Mouse (Mus musculus) testis, adult 2 months (tissue): ENCODE measurements around the gene Cacna2d1. TPM values are rescaled to one million over a fixed set of nuclear protein-coding genes. Genes with fewer than 3 reads are reported as not detected.

Experiments
- H3K27ac ChIP-seq: fragments of 200-500 bp; 2 replicates; pipeline ENCODE4 v1.5.1; 2012; ENCODE audit warnings: low read depth, low read length; ENCODE audit not compliant: control insufficient read depth, insufficient read depth
- H3K27me3 ChIP-seq: fragments of 200-500 bp; 2 replicates; pipeline ENCODE4 v1.6.1; 2012; ENCODE audit warnings: mild to moderate bottlenecking, low read length, moderate library complexity; ENCODE audit not compliant: control insufficient read depth, insufficient read depth
- H3K36me3 ChIP-seq: fragments of 200-500 bp; 2 replicates; pipeline ENCODE4 v1.6.1; 2012; ENCODE audit warnings: mild to moderate bottlenecking, low read length; ENCODE audit not compliant: control insufficient read depth, insufficient read depth
- H3K4me1 ChIP-seq: fragments of 200-500 bp; 2 replicates; pipeline ENCODE4 v1.6.1; 2012; ENCODE audit warnings: low read length; ENCODE audit not compliant: control insufficient read depth, insufficient read depth
- H3K4me3 ChIP-seq: fragments of 200-500 bp; 2 replicates; pipeline ENCODE4 v1.5.1; 2012; ENCODE audit warnings: low read depth, mild to moderate bottlenecking, low read length, moderate library complexity, mixed read lengths; ENCODE audit not compliant: control insufficient read depth
- CTCF ChIP-seq: fragments of 200-500 bp; IDR thresholded peaks from 2 replicates; pipeline ENCODE4 v1.5.1; 2012; ENCODE audit warnings: low read depth, mild to moderate bottlenecking, inconsistent platforms, low read length, moderate library complexity; ENCODE audit not compliant: control insufficient read depth, insufficient read depth, insufficient replicate concordance
- POLR2A ChIP-seq: fragments of 200-500 bp; IDR thresholded peaks from 2 replicates; pipeline ENCODE4 v1.6.1; 2012; ENCODE audit warnings: low read depth, mild to moderate bottlenecking, inconsistent platforms, low read length, moderate library complexity; ENCODE audit not compliant: control insufficient read depth
- polyA plus RNA-seq: library from polyadenylated mRNA; depleted of rRNA; stranded (reverse); fragments of >200 nt; gene quantifications from 2 replicates; pipeline ENCODE4 v1.2.3, GENCODE M21; 2012; rRNA removed

The Cacna2d1 gene
- 1.4 and 1.5 TPM in 2 replicates for polyA plus RNA-seq

DNA sequence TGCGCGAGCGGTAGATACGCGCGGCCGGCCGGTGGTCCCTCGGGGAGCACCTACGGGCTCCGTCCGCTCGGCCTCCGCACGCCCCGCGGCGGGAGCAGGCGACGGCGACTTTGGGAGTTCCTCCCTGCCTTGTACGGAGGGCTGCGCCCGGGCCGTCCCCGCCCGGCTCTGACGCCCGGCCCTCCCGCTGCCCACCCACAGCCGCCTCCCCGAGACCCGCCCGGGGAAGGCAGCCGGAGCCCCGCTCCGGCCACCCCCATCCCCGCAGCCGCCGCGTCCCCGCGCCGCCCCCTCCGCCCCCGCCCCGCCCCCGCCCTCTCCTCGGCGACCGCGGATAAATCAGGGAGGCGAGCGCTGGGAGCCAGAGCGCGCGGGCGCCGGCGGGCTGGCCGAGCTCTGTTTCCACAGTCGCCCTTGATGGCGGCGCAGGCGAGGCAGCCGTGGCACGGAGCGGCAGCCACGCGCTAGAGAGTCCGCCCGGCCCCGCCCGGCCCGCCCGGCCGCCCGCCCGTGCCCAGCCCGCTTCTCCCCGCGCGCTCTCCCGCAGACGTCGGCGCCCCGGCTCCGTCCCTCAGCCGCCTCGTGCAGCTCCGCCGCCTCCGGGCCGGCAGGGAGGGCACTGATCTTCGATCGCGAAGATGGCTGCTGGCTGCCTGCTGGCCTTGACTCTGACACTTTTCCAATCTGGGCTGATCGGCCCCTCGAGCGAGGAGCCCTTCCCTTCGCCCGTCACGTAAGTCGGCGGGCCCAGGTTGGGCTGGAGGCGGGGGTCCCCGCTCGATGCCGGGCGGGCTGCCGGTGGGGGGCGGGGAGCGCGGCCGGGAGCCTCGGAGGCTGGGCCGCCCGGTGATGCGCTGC lies at the start of gene Cacna2d1:
TSS of gene Cacna2d1 (plus strand) at position 316 of the 858 bp plus-strand sequence.
- TF ChIP-seq POLR2A (no peak), CTCF (no peak)
- H3K4me1 ChIP-seq, result peaks cover 7% of the 10 kb centered on the region
- peak within 1 kb of the TSS; percentile 90 for H3K4me3 ChIP-seq
- no peaks in the 10 kb centered on the region for H3K36me3 ChIP-seq
- no peak within 1 kb of the TSS for H3K27ac ChIP-seq
- no peaks in the 10 kb centered on the region; the same call in 1 of the 2 replicates for H3K27me3 ChIP-seq

DNA sequence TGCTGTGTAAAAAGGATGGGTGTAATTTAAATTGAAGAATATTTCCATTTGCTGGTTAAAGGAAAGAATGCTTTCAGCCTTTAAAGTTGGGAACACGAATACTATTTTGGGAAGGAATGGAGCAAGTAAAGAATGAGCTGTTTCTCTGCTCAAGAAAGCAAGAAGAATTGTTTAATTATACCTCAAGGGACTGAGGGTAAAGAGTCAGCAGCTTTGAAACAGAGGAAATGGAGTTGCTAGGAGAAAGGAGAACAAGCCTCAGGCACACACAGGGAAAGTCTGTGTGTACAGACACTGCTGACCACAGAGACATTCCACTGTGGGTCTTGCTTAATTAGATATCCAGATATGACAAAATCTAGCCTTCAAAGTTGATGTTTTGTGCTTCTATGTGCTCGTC lies 39.4 kb upstream of the Cacna2d1 start:
- H3K4me1 ChIP-seq, result no peaks in the 10 kb centered on the region
- no peak overlapping the region for H3K27ac ChIP-seq
- H3K27me3 ChIP-seq, result no peaks in the 10 kb centered on the region
- TF ChIP-seq POLR2A (no peak), CTCF (no peak)
- no peaks in the 10 kb centered on the region for H3K36me3 ChIP-seq
- no peak overlapping the region for H3K4me3 ChIP-seq

DNA sequence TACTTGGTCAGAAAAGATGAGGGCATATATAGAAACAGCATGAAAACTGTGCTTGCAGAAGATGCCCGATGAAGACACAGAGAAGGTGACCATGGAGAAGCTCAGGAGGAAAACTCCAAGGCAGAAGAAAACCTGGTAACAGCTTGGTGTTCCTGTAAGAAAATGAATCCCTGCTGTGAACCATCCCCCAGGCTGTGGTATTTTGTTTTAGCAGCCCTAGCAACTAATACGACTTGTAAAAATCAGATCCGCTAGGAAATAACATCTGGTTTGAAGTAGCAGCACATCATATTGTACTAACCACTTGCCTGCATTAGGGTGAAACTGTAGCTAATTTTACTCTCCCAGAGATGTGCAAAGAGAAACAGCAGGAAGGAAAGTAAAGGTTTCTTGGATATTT lies 37.8 kb upstream of the Cacna2d1 start:
- TF ChIP-seq CTCF (no peak), POLR2A (no peak)
- no peaks in the 10 kb centered on the region for H3K27me3 ChIP-seq
- H3K27ac ChIP-seq, result no peak overlapping the region
- no peaks in the 10 kb centered on the region for H3K4me1 ChIP-seq
- H3K36me3 ChIP-seq, result no peaks in the 10 kb centered on the region
- no peak overlapping the region for H3K4me3 ChIP-seq

DNA sequence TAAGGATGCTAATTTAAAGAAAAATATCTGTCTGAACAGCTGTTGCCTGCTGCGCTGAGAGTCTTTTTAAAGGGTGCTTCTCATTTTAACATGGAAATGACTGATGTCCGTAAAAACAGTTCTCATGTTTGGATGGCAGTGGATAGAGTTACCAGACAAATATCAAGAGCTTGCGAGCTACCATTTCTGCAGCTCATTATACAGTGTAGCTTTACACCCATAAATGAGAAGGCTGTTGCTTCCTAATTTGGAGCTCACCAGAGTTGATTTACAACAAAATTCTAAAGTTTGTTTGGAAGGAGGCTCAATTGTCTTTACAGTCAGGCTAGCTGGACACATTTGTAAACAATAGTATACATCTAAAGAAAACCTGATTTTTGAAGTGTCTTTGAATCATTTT lies 28.0 kb upstream of the Cacna2d1 start:
- Histone ChIP-seq H3K4me3 (no peak overlapping the region), H3K4me1 (no peaks in the 10 kb centered on the region), H3K36me3 (no peaks in the 10 kb centered on the region), H3K27ac (no peak overlapping the region), H3K27me3 (no peaks in the 10 kb centered on the region)
- TF ChIP-seq CTCF, result no peak
- no peak for TF ChIP-seq POLR2A

DNA sequence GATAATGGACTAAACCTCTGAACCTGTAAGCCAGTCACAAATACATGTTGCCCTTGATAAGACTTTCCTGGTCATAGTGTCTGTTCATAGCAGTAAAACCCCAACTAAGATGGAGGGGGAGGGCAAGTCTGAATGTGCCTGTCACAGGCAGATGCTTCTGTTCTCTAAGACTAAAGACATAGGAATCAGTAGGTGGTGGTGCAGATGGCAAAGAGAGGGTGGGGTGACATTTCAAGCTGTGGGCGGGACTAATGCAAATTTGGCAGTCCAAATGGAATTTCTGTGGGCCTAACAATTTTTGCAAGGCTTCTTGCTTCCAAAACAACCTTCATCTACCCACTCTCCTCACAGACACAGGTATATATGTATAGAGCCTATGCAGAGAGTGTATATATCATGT lies 19.6 kb upstream of the Cacna2d1 start:
- H3K4me1 ChIP-seq, result no peaks in the 10 kb centered on the region
- no peak overlapping the region for H3K27ac ChIP-seq
- H3K36me3 ChIP-seq, result no peaks in the 10 kb centered on the region
- no peak for TF ChIP-seq POLR2A
- no peak for TF ChIP-seq CTCF
- H3K27me3 ChIP-seq, result no peaks in the 10 kb centered on the region
- no peak overlapping the region for H3K4me3 ChIP-seq

DNA sequence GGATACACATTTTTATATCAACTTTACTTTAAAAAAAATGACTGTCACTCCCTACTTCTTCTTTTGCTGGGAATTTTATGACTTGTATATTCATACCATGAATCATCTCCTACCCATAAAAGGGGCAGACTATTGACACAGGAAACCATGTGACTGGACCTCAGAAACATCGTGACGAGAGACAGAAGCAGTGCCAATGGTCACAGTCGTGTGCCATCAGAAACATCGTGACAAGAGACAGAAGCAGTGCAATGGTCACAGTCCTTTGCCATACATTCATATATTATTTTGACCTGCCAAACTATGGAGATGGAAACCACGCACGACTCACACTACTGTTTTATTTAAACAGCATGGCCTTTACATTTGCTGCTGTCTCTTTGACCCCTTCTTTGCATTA lies 6.0 kb upstream of the Cacna2d1 start:
- TF ChIP-seq POLR2A (no peak), CTCF (no peak)
- no peak overlapping the region for H3K4me3 ChIP-seq
- H3K36me3 ChIP-seq, result no peaks in the 10 kb centered on the region
- H3K27ac ChIP-seq, result no peak overlapping the region
- no peaks in the 10 kb centered on the region for H3K27me3 ChIP-seq
- H3K4me1 ChIP-seq, result no peaks in the 10 kb centered on the region

DNA sequence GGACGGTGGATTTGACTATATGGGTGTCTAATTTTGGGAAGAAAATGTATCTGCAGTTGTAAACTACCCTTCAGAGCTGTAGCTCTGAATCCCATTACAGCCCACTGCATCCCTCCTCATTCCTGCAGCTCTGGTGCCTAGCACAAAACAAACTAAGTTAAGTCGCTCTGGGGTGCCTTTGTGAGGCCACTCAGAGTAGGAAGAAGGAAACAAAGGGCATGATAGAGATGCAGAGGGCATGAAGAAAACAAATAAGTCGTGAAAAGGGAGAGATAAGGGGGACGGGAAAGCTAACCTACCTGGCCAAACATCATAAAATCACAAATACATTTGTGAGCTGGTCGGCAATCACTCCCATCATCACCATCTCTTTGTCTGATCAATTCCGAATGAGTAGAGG lies 1.5 kb upstream of the Cacna2d1 start:
- Histone ChIP-seq H3K4me3 (no peak overlapping the region), H3K27me3 (no peaks in the 10 kb centered on the region; the same call in 1 of the 2 replicates), H3K27ac (no peak overlapping the region), H3K36me3 (no peaks in the 10 kb centered on the region), H3K4me1 (peaks cover 7% of the 10 kb centered on the region)
- TF ChIP-seq POLR2A (no peak), CTCF (no peak)
